Mouse (Mus musculus) mature B cell (primary cell): ENCODE data around the gene Dpysl4.

ENCODE experiments used
- in situ Hi-C: fragments of 300-500 bp; cut with MboI; formaldehyde crosslinking; loops from 2 replicates; pipeline ENCODE4 v1.14.3; 2019

The Dpysl4 gene

GRCm38 (mm10) chr7:139151116-139151515 lies 65.3 kb downstream of the Dpysl4 start:
- in situ Hi-C loops, result no loop called here
